Mouse (Mus musculus) gastrocnemius, adult 8-10 months (tissue): ENCODE measurements at regions not wholly inside any gene's neighbourhood (a gene's known extent, or its start where the extent isn't known, plus 50 kb on each side); places are given as distances from the start of the nearest gene placed in this dataset.

Experiments used
- DNase-seq, 2 experiments: peaks; one replicate each; pipeline ENCODE4 v3.0.0; 2022; ENCODE audit warnings: low spot score in 2 of 2

DNA sequence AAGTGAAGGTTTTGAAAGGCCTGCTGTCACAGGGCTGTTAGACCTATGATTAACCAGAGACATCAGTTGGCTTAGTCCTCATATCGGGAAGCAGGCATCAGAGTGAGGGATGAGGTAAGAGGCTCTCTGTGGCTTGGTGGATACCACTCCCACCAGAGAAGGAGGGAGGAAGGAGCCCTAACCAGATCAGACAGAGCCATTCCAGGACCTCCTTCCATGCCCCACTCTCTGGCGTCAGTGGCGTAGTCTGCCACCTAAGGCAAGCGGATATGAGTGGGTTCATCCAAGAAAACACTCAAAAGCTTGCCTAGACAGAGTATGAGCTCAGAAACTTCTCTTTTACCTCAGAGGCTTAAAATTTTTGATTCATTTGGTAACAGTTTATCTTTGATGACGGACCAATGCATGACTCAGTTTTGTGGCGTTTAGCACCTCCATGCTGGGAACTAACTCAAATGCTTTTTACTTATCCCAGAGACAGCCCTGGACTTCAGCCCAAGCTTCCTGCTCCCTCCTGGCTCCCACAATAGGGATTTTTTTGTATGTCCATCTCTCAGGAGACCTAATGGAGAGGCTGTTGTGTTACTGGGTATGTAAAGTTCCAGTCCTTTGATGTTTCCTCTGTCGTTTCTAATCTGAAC, 367.5 kb upstream of the Rasgrp1 start:
- no peak for DNase-seq

- DNase-seq = no peak
Measured at GRCm38 (mm10) chr2:117724066-117724465, 381.3 kb upstream of the Rasgrp1 start.

- DNase-seq = no peak
Measured at GRCm38 (mm10) chr2:117731253-117731652, 380.4 kb upstream of the Thbs1 start.

GRCm38 (mm10) chr2:117742413-117742812, 369.3 kb upstream of the Thbs1 start:
- DNase-seq = no peak

GRCm38 (mm10) chr2:117743901-117744300, 367.8 kb upstream of the Thbs1 start:
- DNase-seq = no peak

DNA sequence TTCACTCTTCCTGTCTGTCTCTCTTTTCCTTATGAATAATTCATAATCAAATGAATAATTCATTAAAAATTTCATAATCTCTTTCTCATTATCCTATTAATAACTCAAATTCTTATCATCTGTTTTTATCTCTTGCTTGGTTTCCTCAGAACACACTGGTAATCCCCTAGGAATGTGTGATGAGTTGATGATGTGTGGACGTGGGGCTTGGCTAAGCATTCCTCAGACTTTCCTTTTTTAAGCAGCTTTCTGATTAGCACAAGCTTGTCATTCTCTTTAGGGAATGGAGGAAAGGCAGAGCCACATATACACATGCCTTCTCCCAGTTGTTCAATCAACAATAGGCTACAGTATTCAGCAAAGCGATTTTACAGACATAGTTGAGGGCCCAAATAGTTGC, 365.9 kb upstream of the Thbs1 start:
- DNase-seq = no peak

- DNase-seq = no peak
Measured at GRCm38 (mm10) chr2:117747136-117747535, 364.5 kb upstream of the Thbs1 start.

DNA sequence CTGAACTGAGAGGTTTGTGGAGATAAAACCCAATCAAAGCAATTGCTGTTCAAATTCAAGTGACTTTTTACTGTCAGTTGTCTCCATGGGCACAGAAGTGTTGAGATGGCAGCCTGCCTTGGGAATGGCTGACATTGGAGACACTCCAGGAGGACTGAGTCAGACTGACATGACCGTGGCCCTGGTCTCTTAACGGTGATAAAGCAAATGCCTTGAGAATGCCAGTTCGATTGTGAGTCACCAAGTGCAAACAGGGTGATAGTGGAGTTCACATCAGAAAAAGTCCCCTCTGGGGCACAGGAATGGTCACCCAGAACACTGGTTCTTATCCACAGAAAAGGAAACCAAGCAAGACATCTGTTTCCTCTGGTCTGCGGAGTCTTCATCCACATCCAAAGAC, 362.8 kb upstream of the Thbs1 start:
- DNase-seq = no peak

DNA sequence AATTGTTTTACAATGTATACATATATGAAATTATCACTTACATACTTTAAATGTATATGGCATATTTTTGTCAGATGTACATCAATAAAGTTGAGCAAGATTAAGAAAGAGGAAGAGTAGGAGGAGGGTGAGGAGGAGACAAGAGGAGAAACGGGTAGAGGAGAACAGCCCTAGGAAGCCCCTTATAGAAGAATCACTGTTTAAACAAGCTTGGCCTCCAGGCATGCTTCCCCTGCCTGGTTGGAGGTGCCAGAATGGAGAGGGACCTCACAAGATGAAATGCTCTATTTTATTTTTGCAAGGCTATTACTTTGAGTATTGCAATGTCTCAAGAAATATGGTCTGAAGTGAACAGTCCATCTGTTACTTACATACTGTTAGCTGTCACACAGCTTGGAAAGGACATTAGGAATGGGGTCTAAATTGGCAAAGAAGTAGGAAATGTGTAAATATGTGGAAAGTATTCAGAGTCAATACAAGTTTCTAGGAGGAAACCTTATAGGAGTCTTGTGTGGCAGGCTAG, 352.1 kb upstream of the Thbs1 start:
- no peak for DNase-seq

DNA sequence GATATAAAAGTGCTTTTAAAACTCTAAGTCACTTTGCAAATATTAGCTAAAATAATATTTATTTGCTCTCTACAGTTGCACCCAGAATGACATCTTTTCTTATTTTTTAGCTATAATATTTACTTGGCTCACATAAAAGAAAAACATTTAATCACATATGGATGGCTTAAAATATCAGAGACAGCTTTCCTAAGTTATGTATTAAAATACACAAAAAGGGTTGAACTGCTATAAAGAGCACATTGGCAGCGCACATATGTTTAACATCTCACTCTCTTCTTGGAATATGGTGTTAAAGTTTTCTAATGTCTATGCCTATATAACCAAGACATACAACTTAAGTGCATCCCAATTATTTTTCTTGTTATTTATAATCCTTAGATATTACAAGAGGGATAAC, 348.0 kb upstream of the Thbs1 start:
- no peak for DNase-seq

DNA sequence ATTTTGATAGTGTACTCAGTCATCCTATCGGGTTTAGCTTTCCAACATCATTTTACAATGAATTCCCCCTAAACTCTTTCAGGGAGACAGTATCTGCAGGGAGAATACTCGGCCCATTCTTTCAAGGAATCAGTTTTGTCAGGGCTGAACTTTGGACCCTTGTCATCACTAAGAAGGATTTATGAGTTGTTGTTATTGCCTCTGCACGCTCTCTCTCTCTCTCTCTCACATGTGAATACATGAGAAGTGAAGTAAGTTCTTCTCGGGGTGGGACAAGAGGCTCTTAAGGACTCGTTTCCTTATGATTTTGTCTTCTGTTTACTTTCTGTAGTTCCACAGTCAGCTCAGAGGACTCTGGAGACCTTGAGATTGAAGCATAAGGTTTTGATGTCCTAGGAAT, 346.1 kb upstream of the Thbs1 start:
- DNase-seq = no peak

GRCm38 (mm10) chr2:117766450-117766849, 345.2 kb upstream of the Thbs1 start:
- no peak for DNase-seq

DNA sequence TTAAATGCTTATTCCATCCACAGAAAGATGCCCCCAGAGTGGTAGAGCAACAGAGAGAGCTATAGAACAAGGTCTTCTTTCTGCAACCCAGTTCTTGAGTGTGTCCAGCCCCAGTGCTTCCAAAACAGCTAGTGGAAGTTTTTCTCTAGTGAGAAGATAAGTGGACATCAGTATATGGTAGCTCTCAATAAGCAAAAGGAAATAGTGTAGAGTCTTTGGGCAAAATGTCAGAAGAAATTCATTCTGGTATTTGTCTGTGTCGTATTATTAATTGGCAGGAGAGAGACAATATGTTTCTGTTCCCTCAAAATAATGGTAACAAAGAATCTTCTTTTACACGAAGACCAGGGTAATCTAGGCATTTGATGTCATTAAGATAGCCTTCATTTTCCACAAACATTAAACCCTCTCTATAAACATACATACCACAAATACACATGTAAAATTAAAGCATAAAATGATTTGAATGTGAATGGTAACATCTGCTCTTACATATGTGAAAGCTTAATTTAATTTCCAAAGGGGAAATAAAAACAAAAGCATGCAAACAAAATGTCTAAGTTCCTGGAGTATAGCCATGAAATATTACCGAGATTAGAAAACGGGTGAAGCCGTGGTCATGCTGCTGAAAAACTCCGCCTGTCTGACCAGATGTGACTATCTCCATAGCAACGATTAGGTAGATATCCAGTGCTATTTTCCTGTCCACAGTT, 342.1 kb upstream of the Thbs1 start:
- no peak for DNase-seq

GRCm38 (mm10) chr2:117770115-117770485, 341.6 kb upstream of the Thbs1 start:
- DNase-seq = no peak

- no peak for DNase-seq
Measured at GRCm38 (mm10) chr2:117780287-117780686, 331.4 kb upstream of the Thbs1 start.

- DNase-seq = no peak
Measured at GRCm38 (mm10) chr2:117780816-117781215, 330.9 kb upstream of the Thbs1 start.

DNA sequence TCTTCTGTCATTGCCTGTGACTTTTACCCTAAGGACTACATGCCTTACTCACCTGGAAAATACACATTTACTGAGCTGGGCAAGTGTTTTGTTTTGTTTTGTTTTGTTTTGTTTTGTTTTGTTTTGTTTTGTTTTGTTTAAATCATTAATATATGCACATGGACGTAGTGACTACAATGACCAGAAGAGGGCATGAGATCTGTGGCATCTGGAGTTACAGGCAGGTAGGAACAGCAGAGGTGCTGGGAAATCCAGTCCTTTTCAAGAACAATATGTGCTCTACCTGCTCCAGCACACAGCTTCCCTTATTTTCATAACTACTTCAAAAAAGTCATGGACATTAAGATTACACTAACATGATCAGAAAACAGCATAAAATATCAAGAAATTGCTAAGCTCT, 324.4 kb upstream of the Thbs1 start:
- DNase-seq = no peak

GRCm38 (mm10) chr2:117794285-117794684, 317.4 kb upstream of the Thbs1 start:
- no peak for DNase-seq

DNA sequence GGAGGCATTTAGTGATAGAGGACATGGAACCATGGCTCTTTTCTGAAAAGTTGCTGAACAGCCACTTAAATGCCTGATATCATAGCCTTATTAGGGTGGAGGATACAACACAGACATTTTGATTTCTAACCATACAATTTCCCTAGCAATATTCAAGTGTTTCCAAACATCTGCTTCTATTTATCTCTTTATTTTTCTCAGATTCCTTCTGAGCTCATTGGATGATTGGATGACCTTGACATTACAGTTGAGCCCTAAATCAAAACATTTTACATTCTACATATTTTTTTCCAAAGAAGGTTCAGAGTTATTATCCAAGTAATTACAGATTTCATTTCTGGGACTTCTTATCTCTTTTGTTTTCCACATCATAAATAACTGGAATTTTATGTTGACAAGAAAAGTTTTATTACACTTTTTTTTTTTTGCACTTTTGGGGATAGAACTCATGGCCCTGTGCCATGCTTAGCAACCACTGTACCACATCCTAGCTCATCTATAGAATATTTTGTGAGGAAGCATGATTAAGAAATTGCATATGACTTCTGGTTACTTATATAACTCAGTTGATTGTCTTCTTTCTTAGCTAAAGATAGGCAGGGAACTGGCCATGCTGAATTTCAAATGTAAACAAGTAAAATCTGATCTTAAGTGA, 309.6 kb upstream of the Thbs1 start:
- DNase-seq = no peak

DNA sequence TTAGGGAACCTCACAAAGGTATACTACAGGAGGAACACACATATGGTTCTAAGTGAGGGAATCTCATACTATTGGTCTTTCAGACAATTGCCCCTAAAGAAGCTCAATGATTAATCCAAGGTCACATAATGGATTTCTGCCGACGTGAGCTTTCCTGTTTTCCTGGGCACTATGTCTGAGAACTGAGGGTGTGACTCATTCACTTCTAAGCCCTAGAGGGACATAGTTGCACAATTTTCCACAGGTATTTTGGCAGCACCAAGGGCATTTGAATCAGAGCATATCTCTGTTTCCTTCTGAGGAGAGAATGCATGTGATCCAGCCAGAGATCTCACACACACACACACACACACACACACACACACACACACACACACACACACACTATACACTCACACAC, 309.0 kb upstream of the Thbs1 start:
- no peak for DNase-seq

DNA sequence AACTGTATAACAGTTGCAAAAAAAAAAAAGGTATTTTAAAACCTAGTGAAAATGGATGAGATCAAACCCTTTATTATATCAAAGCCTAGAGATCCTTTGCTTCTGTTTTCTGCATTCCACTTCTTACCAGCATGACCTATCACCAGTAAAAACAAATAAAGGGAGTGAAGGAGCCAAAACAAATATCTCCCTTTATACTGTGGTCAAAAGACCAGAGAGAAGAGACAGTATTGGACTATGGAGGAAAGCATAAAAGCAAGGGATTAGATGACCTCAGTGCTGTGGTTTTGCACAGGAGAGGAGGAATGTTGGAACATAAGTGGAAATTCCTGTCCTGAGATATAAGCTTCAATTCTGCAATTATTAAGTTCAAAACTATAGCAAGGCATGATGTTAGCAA, 307.0 kb upstream of the Thbs1 start:
- DNase-seq = no peak

- no peak for DNase-seq
Measured at GRCm38 (mm10) chr2:117807121-117807520, 304.6 kb upstream of the Thbs1 start.

GRCm38 (mm10) chr2:117811506-117811905, 300.2 kb upstream of the Thbs1 start:
- no peak for DNase-seq
